Mouse (Mus musculus) stomach, embryonic 15.5 days (tissue): Measurements from ENCODE around the gene Cabp7. TPM values are rescaled to one million over a fixed set of nuclear protein-coding genes. Genes with fewer than 3 reads are reported as not detected.

Source experiments
- ATAC-seq: fragments of 200-750 bp; cut with Nextera tagmentation; 2 replicates; pipeline ENCODE4 v1.8.0; 2017; ENCODE audit warnings: low read depth, moderate number of reproducible peaks, moderate TSS enrichment; ENCODE audit not compliant: insufficient read depth, low FRiP score
- H3K27ac ChIP-seq: fragments of 300-500 bp; sonication (generic); 2 replicates; pipeline ENCODE4 v1.5.1; 2015; ENCODE audit warnings: mild to moderate bottlenecking, inconsistent platforms
- H3K27me3 ChIP-seq: fragments of 300-500 bp; sonication (generic); replicated peaks from 2 replicates; pipeline ENCODE4 v1.6.1; 2015; ENCODE audit warnings: inconsistent platforms
- H3K36me3 ChIP-seq: fragments of 300-500 bp; sonication (generic); 2 replicates; pipeline ENCODE4 v1.6.1; 2015; ENCODE audit warnings: inconsistent platforms
- H3K4me1 ChIP-seq: fragments of 300-500 bp; sonication (generic); 2 replicates; pipeline ENCODE4 v1.6.1; 2015; ENCODE audit warnings: inconsistent platforms
- H3K4me2 ChIP-seq: fragments of 300-500 bp; sonication (generic); 2 replicates; pipeline ENCODE4 v1.6.1; 2015; ENCODE audit warnings: mild to moderate bottlenecking, inconsistent platforms
- H3K4me3 ChIP-seq: fragments of 300-500 bp; sonication (generic); replicated peaks from 2 replicates; pipeline ENCODE4 v1.5.1; 2015; ENCODE audit warnings: inconsistent platforms
- H3K9ac ChIP-seq: fragments of 300-500 bp; sonication (generic); 2 replicates; pipeline ENCODE4 v1.6.1; 2015; ENCODE audit warnings: inconsistent platforms
- H3K9me3 ChIP-seq: fragments of 300-500 bp; sonication (generic); 2 replicates; pipeline ENCODE4 v1.6.1; 2016; ENCODE audit warnings: inconsistent platforms
- WGBS: fragments of 180-500 bp; shearing (Covaris S2); methylation state at CpG from one replicate; pipeline ENCODE4 v1.1.7; 2015; 5-methylcytosine and 5-hydroxymethylcytosine counted together
- polyA plus RNA-seq: library from polyadenylated mRNA; unstranded; fragments of >200 nt; fragmentation: Nextera tagmentation; extraction: Ambion mirVana; gene quantifications from 2 replicates; pipeline ENCODE4 v1.2.1, GENCODE M21; 2015

Cabp7 gene
- polyA plus RNA-seq, 1 experiment from 2014 or later = 0.32 TPM

GRCm38 (mm10) chr11:4745969-4746368, 609 bp downstream of the Cabp7 start:
- H3K9me3 ChIP-seq = no peaks in the 10 kb centered on the region
- WGBS = under 1% methylated on average over 38 of the region's 39 CpGs
- H3K4me3 ChIP-seq = peak overlapping the region; percentile 45
- no peak for ATAC-seq
- H3K9ac ChIP-seq = no peak overlapping the region
- H3K4me1 ChIP-seq = peaks cover 20% of the 10 kb centered on the region
- H3K4me2 ChIP-seq = peak overlapping the region; percentile 95
- no peaks in the 10 kb centered on the region for H3K36me3 ChIP-seq
- H3K27ac ChIP-seq = no peak overlapping the region
- peaks cover 87% of the 10 kb centered on the region for H3K27me3 ChIP-seq

GRCm38 (mm10) chr11:4744691-4745090, 1.9 kb downstream of the Cabp7 start:
- Histone ChIP-seq H3K9ac (no peak overlapping the region), H3K4me2 (no peak overlapping the region), H3K9me3 (no peaks in the 10 kb centered on the region), H3K4me3 (no peak overlapping the region), H3K36me3 (no peaks in the 10 kb centered on the region), H3K27me3 (peaks cover 80% of the 10 kb centered on the region), H3K27ac (no peak overlapping the region), H3K4me1 (peaks cover 20% of the 10 kb centered on the region)
- peak; percentile 7; the same call in 1 of the 2 replicates for ATAC-seq
- WGBS = 63% methylated on average over 6 of the region's 6 CpGs

- WGBS = 64% methylated on average over 5 of the region's 5 CpGs
- peaks cover 5% of the 10 kb centered on the region for H3K4me1 ChIP-seq
- no peaks in the 10 kb centered on the region for H3K9me3 ChIP-seq
- ATAC-seq = no peak
- H3K4me2 ChIP-seq = no peak overlapping the region
- no peaks in the 10 kb centered on the region for H3K36me3 ChIP-seq
- no peak overlapping the region for H3K4me3 ChIP-seq
- H3K9ac ChIP-seq = no peak overlapping the region
- peaks cover 41% of the 10 kb centered on the region for H3K27me3 ChIP-seq
- H3K27ac ChIP-seq = no peak overlapping the region
Observed at GRCm38 (mm10) chr11:4740785-4741184, 5.8 kb downstream of the Cabp7 start.

- no peak; the same call in 1 of the 2 replicates for ATAC-seq
- WGBS = 95% methylated on average over 16 of the region's 16 CpGs
- Histone ChIP-seq H3K36me3 (no peaks in the 10 kb centered on the region), H3K4me1 (0 out of 2 replicates have a peak, but pooled peaks cover 3% of the 10 kb centered on the region), H3K4me2 (no peak overlapping the region), H3K9me3 (no peaks in the 10 kb centered on the region), H3K4me3 (no peak overlapping the region), H3K9ac (no peak overlapping the region), H3K27me3 (peaks cover 21% of the 10 kb centered on the region), H3K27ac (no peak overlapping the region)
Observed at GRCm38 (mm10) chr11:4738719-4739118, 7.9 kb downstream of the Cabp7 start.

GRCm38 (mm10) chr11:4737682-4738081, 8.9 kb downstream of the Cabp7 start:
- 0 out of 2 replicates have a peak, but pooled peaks cover 3% of the 10 kb centered on the region for H3K4me1 ChIP-seq
- no peaks in the 10 kb centered on the region for H3K9me3 ChIP-seq
- 82% methylated on average over 10 of the region's 10 CpGs for WGBS
- no peaks in the 10 kb centered on the region for H3K36me3 ChIP-seq
- no peak overlapping the region for H3K9ac ChIP-seq
- H3K4me2 ChIP-seq = no peak overlapping the region
- ATAC-seq = no peak
- no peak overlapping the region for H3K4me3 ChIP-seq
- H3K27ac ChIP-seq = no peak overlapping the region
- peaks cover 11% of the 10 kb centered on the region; the same call in 1 of the 2 replicates for H3K27me3 ChIP-seq

GRCm38 (mm10) chr11:4736355-4736754, 10.2 kb downstream of the Cabp7 start:
- H3K9me3 ChIP-seq = no peaks in the 10 kb centered on the region
- ATAC-seq = no peak
- H3K4me2 ChIP-seq = no peak overlapping the region
- H3K27me3 ChIP-seq = 0 out of 2 replicates have a peak, but pooled peaks cover 3% of the 10 kb centered on the region
- H3K36me3 ChIP-seq = no peaks in the 10 kb centered on the region
- 47% methylated on average over 6 of the region's 6 CpGs for WGBS
- 0 out of 2 replicates have a peak, but pooled peaks cover 3% of the 10 kb centered on the region for H3K4me1 ChIP-seq
- H3K4me3 ChIP-seq = no peak overlapping the region
- H3K27ac ChIP-seq = no peak overlapping the region
- H3K9ac ChIP-seq = no peak overlapping the region

- H3K4me3 ChIP-seq = no peak overlapping the region
- H3K27me3 ChIP-seq = no peaks in the 10 kb centered on the region
- no peaks in the 10 kb centered on the region for H3K36me3 ChIP-seq
- 43% methylated on average over 12 of the region's 12 CpGs for WGBS
- peaks cover 15% of the 10 kb centered on the region; the same call in 1 of the 2 replicates for H3K4me1 ChIP-seq
- H3K9me3 ChIP-seq = no peaks in the 10 kb centered on the region
- H3K9ac ChIP-seq = no peak overlapping the region
- H3K27ac ChIP-seq = no peak overlapping the region
- no peak for ATAC-seq
- H3K4me2 ChIP-seq = no peak overlapping the region
Observed at GRCm38 (mm10) chr11:4734179-4734578, 12.4 kb downstream of the Cabp7 start.

- no peak for ATAC-seq
- no peak overlapping the region for H3K4me3 ChIP-seq
- no peak overlapping the region for H3K27ac ChIP-seq
- H3K4me1 ChIP-seq = peaks cover 15% of the 10 kb centered on the region; the same call in 1 of the 2 replicates
- H3K4me2 ChIP-seq = no peak overlapping the region
- no peak overlapping the region for H3K9ac ChIP-seq
- 78% methylated on average over 7 of the region's 7 CpGs for WGBS
- no peaks in the 10 kb centered on the region for H3K27me3 ChIP-seq
- 0 out of 2 replicates have a peak, but pooled peaks cover 2% of the 10 kb centered on the region for H3K36me3 ChIP-seq
- no peaks in the 10 kb centered on the region for H3K9me3 ChIP-seq
Observed at GRCm38 (mm10) chr11:4731781-4732180, 14.8 kb downstream of the Cabp7 start.

GRCm38 (mm10) chr11:4730913-4731312, 15.7 kb downstream of the Cabp7 start:
- Histone ChIP-seq H3K27ac (no peak overlapping the region), H3K9me3 (no peaks in the 10 kb centered on the region), H3K4me3 (no peak overlapping the region), H3K4me1 (peaks cover 15% of the 10 kb centered on the region; the same call in 1 of the 2 replicates), H3K36me3 (0 out of 2 replicates have a peak, but pooled peaks cover 2% of the 10 kb centered on the region), H3K9ac (no peak overlapping the region), H3K4me2 (no peak overlapping the region), H3K27me3 (no peaks in the 10 kb centered on the region)
- 75% methylated on average over 5 of the region's 5 CpGs for WGBS
- no peak for ATAC-seq

- 0 out of 2 replicates have a peak, but pooled peaks cover 2% of the 10 kb centered on the region for H3K36me3 ChIP-seq
- peaks cover 13% of the 10 kb centered on the region; the same call in 1 of the 2 replicates for H3K4me1 ChIP-seq
- H3K27ac ChIP-seq = peak overlapping the region; percentile 78
- no peak overlapping the region for H3K4me3 ChIP-seq
- no peak overlapping the region for H3K4me2 ChIP-seq
- WGBS = 58% methylated on average over 6 of the region's 6 CpGs
- H3K27me3 ChIP-seq = no peaks in the 10 kb centered on the region
- no peak overlapping the region for H3K9ac ChIP-seq
- ATAC-seq = peak; percentile 75; the same call in 1 of the 2 replicates
- no peaks in the 10 kb centered on the region for H3K9me3 ChIP-seq
Observed at GRCm38 (mm10) chr11:4730096-4730495, 16.5 kb downstream of the Cabp7 start.

- Histone ChIP-seq H3K4me3 (no peak overlapping the region), H3K9me3 (no peaks in the 10 kb centered on the region), H3K9ac (no peak overlapping the region), H3K27ac (peak overlapping the region; percentile 78), H3K4me2 (no peak overlapping the region), H3K36me3 (0 out of 2 replicates have a peak, but pooled peaks cover 2% of the 10 kb centered on the region), H3K27me3 (no peaks in the 10 kb centered on the region), H3K4me1 (peaks cover 13% of the 10 kb centered on the region; the same call in 1 of the 2 replicates)
- no peak; the same call in 1 of the 2 replicates for ATAC-seq
- WGBS = 33% methylated on average over 12 of the region's 12 CpGs
Observed at GRCm38 (mm10) chr11:4729603-4730002, 17.0 kb downstream of the Cabp7 start.

GRCm38 (mm10) chr11:4721728-4722127, 24.9 kb downstream of the Cabp7 start:
- no peak overlapping the region for H3K4me3 ChIP-seq
- no peak for ATAC-seq
- 75% methylated on average over 8 of the region's 8 CpGs for WGBS
- no peaks in the 10 kb centered on the region for H3K9me3 ChIP-seq
- H3K27me3 ChIP-seq = no peaks in the 10 kb centered on the region
- no peak overlapping the region for H3K4me2 ChIP-seq
- peaks cover 6% of the 10 kb centered on the region; the same call in 1 of the 2 replicates for H3K36me3 ChIP-seq
- H3K9ac ChIP-seq = no peak overlapping the region
- no peak overlapping the region for H3K27ac ChIP-seq
- peaks cover 5% of the 10 kb centered on the region for H3K4me1 ChIP-seq
